Mouse (Mus musculus) MEL (cell line): ENCODE measurements around the gene Bach2. TPM values are rescaled to one million over a fixed set of nuclear protein-coding genes. Genes with fewer than 3 reads are reported as not detected.

Source experiments
- DNase-seq: peaks from one replicate; pipeline ENCODE4 v3.0.0; 2011; ENCODE audit warnings: low read depth, low spot score
- H3K27ac ChIP-seq: 2 replicates; pipeline ENCODE4 v1.5.1; 2012; ENCODE audit warnings: low read depth, mild to moderate bottlenecking, control low read depth, low read length, moderate library complexity; ENCODE audit not compliant: control insufficient read depth
- H3K27me3 ChIP-seq, 2 experiments: fragments of 150-350 bp in 1 of 2; sonication (generic) in 1 of 2; 2 replicates each; pipeline ENCODE4 v1.6.1; 2012; ENCODE audit warnings: low read length in 2 of 2, mild to moderate bottlenecking in 2 of 2, improper control_type of control experiment in 1 of 2, moderate library complexity in 1 of 2; ENCODE audit not compliant: insufficient read depth in 2 of 2, control insufficient read depth in 1 of 2
- H3K36me3 ChIP-seq, 2 experiments: 2 replicates each; pipeline ENCODE4 v1.6.1; 2012 to 2014; ENCODE audit warnings: low read length in 2 of 2, improper control_type of control experiment in 1 of 2, inconsistent platforms in 1 of 2, mild to moderate bottlenecking in 1 of 2; ENCODE audit not compliant: insufficient read depth in 2 of 2, control insufficient read depth in 1 of 2
- H3K4me1 ChIP-seq, 2 experiments: fragments of 150-350 bp in 1 of 2; sonication (generic) in 1 of 2; 2 replicates each; pipeline ENCODE4 v1.6.1; 2012; ENCODE audit warnings: low read length in 2 of 2, improper control_type of control experiment in 1 of 2, mild to moderate bottlenecking in 1 of 2; ENCODE audit not compliant: insufficient read depth in 2 of 2, control insufficient read depth in 1 of 2
- H3K4me3 ChIP-seq, 2 experiments: fragments of 150-350 bp in 1 of 2; sonication (generic) in 1 of 2; 2 replicates each; pipeline ENCODE4 v1.5.1; 2012; ENCODE audit warnings: low read depth in 2 of 2, low read length in 2 of 2, mild to moderate bottlenecking in 2 of 2, moderate library complexity in 2 of 2, control low read depth in 1 of 2, improper control_type of control experiment in 1 of 2; ENCODE audit not compliant: control insufficient read depth in 1 of 2, insufficient read depth in 1 of 2
- H3K79me2 ChIP-seq: 2 replicates; pipeline ENCODE4 v1.6.1; 2012; ENCODE audit warnings: mild to moderate bottlenecking, low read length, moderate library complexity; ENCODE audit not compliant: control insufficient read depth, poor library complexity, insufficient read depth
- H3K9ac ChIP-seq: 2 replicates; pipeline ENCODE4 v1.6.1; 2012; ENCODE audit warnings: low read depth, mild to moderate bottlenecking, control low read depth, low read length, moderate library complexity; ENCODE audit not compliant: control insufficient read depth, poor library complexity, severe bottlenecking
- H3K9me3 ChIP-seq: fragments of 150-350 bp; sonication (generic); replicated peaks from 2 replicates; pipeline ENCODE4 v1.6.1; 2012; ENCODE audit warnings: mild to moderate bottlenecking, low read length, improper control_type of control experiment, moderate library complexity; ENCODE audit not compliant: insufficient read depth
- CTCF ChIP-seq, 3 experiments: IDR thresholded peaks in 2 of 3; conservative IDR thresholded peaks in 1 of 3; 2 replicates each; pipeline ENCODE4 v1.5.1; 2011 to 2012; ENCODE audit warnings: low read length in 3 of 3, low read depth in 2 of 3, mild to moderate bottlenecking in 2 of 3, improper control_type of control experiment in 1 of 3, inconsistent platforms in 1 of 3, mixed read lengths in 1 of 3, moderate library complexity in 1 of 3; ENCODE audit not compliant: control insufficient read depth in 1 of 3, insufficient read depth in 1 of 3, poor library complexity in 1 of 3, severe bottlenecking in 1 of 3
- GABPA ChIP-seq: IDR thresholded peaks from 2 replicates; pipeline ENCODE4 v1.6.1; 2012; ENCODE audit warnings: low read depth, mild to moderate bottlenecking, inconsistent platforms, low read length, improper control_type of control experiment, moderate library complexity
- MAX ChIP-seq: IDR thresholded peaks from 2 replicates; pipeline ENCODE4 v1.6.1; 2011; ENCODE audit warnings: low read length, improper control_type of control experiment
- MAZ ChIP-seq: IDR thresholded peaks from 2 replicates; pipeline ENCODE4 v1.6.1; 2012; ENCODE audit warnings: low read depth, mild to moderate bottlenecking, inconsistent platforms, low read length, improper control_type of control experiment
- MXI1 ChIP-seq: IDR thresholded peaks from 2 replicates; pipeline ENCODE4 v1.6.1; 2011; ENCODE audit warnings: mild to moderate bottlenecking, low read depth, low read length, improper control_type of control experiment
- RCOR1 ChIP-seq: IDR thresholded peaks from 2 replicates; pipeline ENCODE4 v1.6.1; 2012; ENCODE audit warnings: low read depth, mild to moderate bottlenecking, inconsistent platforms, low read length, improper control_type of control experiment
- SIN3A ChIP-seq: IDR thresholded peaks from 2 replicates; pipeline ENCODE4 v1.6.1; 2012; ENCODE audit warnings: low read length, improper control_type of control experiment, inconsistent platforms
- SMC3 ChIP-seq: IDR thresholded peaks from 2 replicates; pipeline ENCODE4 v1.6.1; 2011; ENCODE audit warnings: low read depth, low read length, improper control_type of control experiment
- TAL1 ChIP-seq: IDR thresholded peaks from 2 replicates; pipeline ENCODE4 v1.6.1; 2012; ENCODE audit warnings: mild to moderate bottlenecking, inconsistent platforms, low read length, moderate library complexity, mixed read lengths
- UBTF ChIP-seq: IDR thresholded peaks from 2 replicates; pipeline ENCODE4 v1.6.1; 2012; ENCODE audit warnings: low read depth, mild to moderate bottlenecking, inconsistent platforms, low read length, improper control_type of control experiment, moderate library complexity, borderline replicate concordance; ENCODE audit not compliant: insufficient read depth
- USF2 ChIP-seq, 2 experiments: IDR thresholded peaks; 2 replicates each; pipeline ENCODE4 v1.6.1; 2011 to 2012; ENCODE audit warnings: improper control_type of control experiment in 2 of 2, low read length in 2 of 2, borderline replicate concordance in 1 of 2, inconsistent platforms in 1 of 2, low read depth in 1 of 2, mild to moderate bottlenecking in 1 of 2; ENCODE audit not compliant: insufficient read depth in 1 of 2
- ZKSCAN1 ChIP-seq: IDR thresholded peaks from 2 replicates; pipeline ENCODE4 v1.6.1; 2012; ENCODE audit warnings: low read depth, mild to moderate bottlenecking, inconsistent platforms, low read length, improper control_type of control experiment, moderate library complexity
- ZMIZ1 ChIP-seq: IDR thresholded peaks from 2 replicates; pipeline ENCODE4 v1.6.1; 2012; ENCODE audit warnings: low read depth, mild to moderate bottlenecking, inconsistent platforms, low read length, improper control_type of control experiment, moderate library complexity
- polyA plus RNA-seq, 2 experiments: library from polyadenylated mRNA; stranded (reverse) in 1 of 2; unstranded in 1 of 2; fragments of >175 nt in 1 of 2; fragments of >200 nt in 1 of 2; gene quantifications; 2 replicates each; pipeline versions ENCODE4 v1.2.1 to v1.2.4; 2012; ENCODE audit warnings: low replicate concordance in 2 of 2, low read depth in 1 of 2; ENCODE audit not compliant: insufficient read length in 2 of 2, insufficient read depth in 1 of 2, missing spikeins in 1 of 2
- total RNA-seq: library from RNA; depleted of rRNA; stranded (reverse); fragments of 300-350 nt; gene quantifications from 2 replicates; pipeline ENCODE4 v1.2.3, GENCODE M21; 2012

Gene Bach2
- total and polyA plus RNA-seq, 3 experiments, result 0.04 TPM; not detected in 2

- H3K9ac ChIP-seq, result no peak overlapping the region
- no peak overlapping the region for H3K27ac ChIP-seq
- no peaks in the 10 kb centered on the region for H3K9me3 ChIP-seq
- peaks cover under 1 to 6% of the 10 kb centered on the region in 2 experiments for H3K27me3 ChIP-seq
- no peaks in the 10 kb centered on the region for H3K36me3 ChIP-seq
- H3K4me1 ChIP-seq, result no peaks in the 10 kb centered on the region
- TF ChIP-seq RCOR1 (no peak), SIN3A (no peak), MAZ (no peak), MXI1 (no peak)
- no peaks in the 10 kb centered on the region for H3K79me2 ChIP-seq
- no peak overlapping the region for H3K4me3 ChIP-seq
- DNase-seq, result no peak
These were observed 58.6 kb downstream of the Bach2 start for GRCm38 (mm10) chr4:32297071-32297671.

GRCm38 (mm10) chr4:32299221-32299620 is 60.6 kb downstream of the Bach2 start:
- TF ChIP-seq ZKSCAN1 (no peak), CTCF (IDR thresholded peaks at IDR 0.05 in 2 of 3, conservative IDR thresholded peaks at IDR 0.05 in 1 of 3; ENCODE audit: control insufficient read depth in 1 of 3, insufficient read depth in 1 of 3, low read depth in 2 of 3, low read length in 3 of 3, poor library complexity in 1 of 3, severe bottlenecking in 1 of 3) (no peak), UBTF (no peak), MAX (no peak), SMC3 (no peak), TAL1 (no peak)
- no peak overlapping the region for H3K9ac ChIP-seq
- no peaks in the 10 kb centered on the region for H3K4me1 ChIP-seq
- no peaks in the 10 kb centered on the region for H3K9me3 ChIP-seq
- DNase-seq, result no peak
- H3K4me3 ChIP-seq, result no peak overlapping the region
- peaks cover 0 to 6% of the 10 kb centered on the region in 2 experiments for H3K27me3 ChIP-seq
- no peaks in the 10 kb centered on the region for H3K79me2 ChIP-seq
- H3K36me3 ChIP-seq, result no peaks in the 10 kb centered on the region
- no peak overlapping the region for H3K27ac ChIP-seq

GRCm38 (mm10) chr4:32299970-32300369 is 61.4 kb downstream of the Bach2 start:
- no peaks in the 10 kb centered on the region for H3K9me3 ChIP-seq
- peaks cover 0 to 6% of the 10 kb centered on the region in 2 experiments for H3K27me3 ChIP-seq
- H3K79me2 ChIP-seq, result no peaks in the 10 kb centered on the region
- no peak for DNase-seq
- no peaks in the 10 kb centered on the region for H3K36me3 ChIP-seq
- no peak overlapping the region for H3K9ac ChIP-seq
- no peak overlapping the region for H3K4me3 ChIP-seq
- H3K4me1 ChIP-seq, result no peaks in the 10 kb centered on the region
- H3K27ac ChIP-seq, result no peak overlapping the region
- TF ChIP-seq SIN3A (no peak), GABPA (no peak), ZMIZ1 (no peak), USF2 (IDR thresholded peaks at IDR 0.05; ENCODE audit: borderline replicate concordance in 1 of 2, insufficient read depth in 1 of 2, low read depth in 1 of 2, low read length in 2 of 2) (no peak)
